Mouse (Mus musculus) embryonic facial prominence, embryonic 15.5 days (tissue): ENCODE results near the gene Stpg4. TPM values are rescaled to one million over a fixed set of nuclear protein-coding genes. Genes with fewer than 3 reads are reported as not detected.

Experiments
- ATAC-seq: fragments of 200-750 bp; cut with Nextera tagmentation; 2 replicates; pipeline ENCODE4 v1.8.0; 2017; ENCODE audit warnings: low read depth, moderate TSS enrichment; ENCODE audit not compliant: insufficient number of reproducible peaks, low FRiP score, low TSS enrichment
- H3K27ac ChIP-seq: fragments of 300-500 bp; sonication (generic); replicated peaks from 2 replicates; pipeline ENCODE4 v1.5.1; 2015; ENCODE audit warnings: mild to moderate bottlenecking, inconsistent platforms
- H3K27me3 ChIP-seq: fragments of 300-500 bp; sonication (generic); 2 replicates; pipeline ENCODE4 v1.6.1; 2015; ENCODE audit warnings: inconsistent platforms
- H3K36me3 ChIP-seq: fragments of 300-500 bp; sonication (generic); 2 replicates; pipeline ENCODE4 v1.6.1; 2015; ENCODE audit warnings: mild to moderate bottlenecking, inconsistent platforms
- H3K4me1 ChIP-seq: fragments of 300-500 bp; sonication (generic); 2 replicates; pipeline ENCODE4 v1.6.1; 2015; ENCODE audit warnings: inconsistent platforms
- H3K4me2 ChIP-seq: fragments of 300-500 bp; sonication (generic); replicated peaks from 2 replicates; pipeline ENCODE4 v1.6.1; 2015; ENCODE audit warnings: mild to moderate bottlenecking, inconsistent platforms
- H3K4me3 ChIP-seq: fragments of 300-500 bp; sonication (generic); replicated peaks from 2 replicates; pipeline ENCODE4 v1.5.1; 2015; ENCODE audit warnings: mild to moderate bottlenecking, inconsistent platforms
- H3K9ac ChIP-seq: fragments of 300-500 bp; sonication (generic); 2 replicates; pipeline ENCODE4 v1.6.1; 2015; ENCODE audit warnings: inconsistent platforms
- H3K9me3 ChIP-seq: fragments of 300-500 bp; sonication (generic); replicated peaks from 2 replicates; pipeline ENCODE4 v1.6.1; 2016; ENCODE audit warnings: inconsistent platforms
- WGBS: fragments of 180-500 bp; shearing (Covaris S2); methylation state at CpG from one replicate; pipeline ENCODE4 v1.1.7; 2015; 5-methylcytosine and 5-hydroxymethylcytosine counted together
- polyA plus RNA-seq: library from polyadenylated mRNA; unstranded; fragments of >200 nt; fragmentation: Nextera tagmentation; extraction: Ambion mirVana; gene quantifications from 2 replicates; pipeline ENCODE4 v1.2.1, GENCODE M21; 2015

Gene Stpg4
- polyA plus RNA-seq, 1 experiment from 2014 or later = not detected

GRCm38 (mm10) chr17:87349069-87349468 lies 78.5 kb downstream of the Stpg4 start:
- H3K9ac ChIP-seq = no peak overlapping the region
- H3K27me3 ChIP-seq = no peaks in the 10 kb centered on the region
- H3K4me3 ChIP-seq = no peak overlapping the region
- no peaks in the 10 kb centered on the region for H3K9me3 ChIP-seq
- 34% methylated on average over 9 of the region's 9 CpGs for WGBS
- ATAC-seq = no peak
- H3K36me3 ChIP-seq = 0 out of 2 replicates have a peak, but pooled peaks cover 4% of the 10 kb centered on the region
- H3K27ac ChIP-seq = no peak overlapping the region
- no peak overlapping the region for H3K4me2 ChIP-seq
- peaks cover 38% of the 10 kb centered on the region for H3K4me1 ChIP-seq

- Histone ChIP-seq H3K4me2 (no peak overlapping the region), H3K9ac (no peak overlapping the region), H3K4me1 (peaks cover 35% of the 10 kb centered on the region), H3K27ac (no peak overlapping the region), H3K27me3 (no peaks in the 10 kb centered on the region), H3K4me3 (no peak overlapping the region), H3K9me3 (no peaks in the 10 kb centered on the region), H3K36me3 (0 out of 2 replicates have a peak, but pooled peaks cover 4% of the 10 kb centered on the region)
- WGBS = 56% methylated on average over 9 of the region's 9 CpGs
- no peak for ATAC-seq
These were observed 79.2 kb downstream of the Stpg4 start for GRCm38 (mm10) chr17:87348353-87348752.

- 24% methylated on average over 4 of the region's 4 CpGs for WGBS
- H3K27me3 ChIP-seq = no peaks in the 10 kb centered on the region
- ATAC-seq = no peak
- H3K4me2 ChIP-seq = no peak overlapping the region
- H3K27ac ChIP-seq = no peak overlapping the region
- 0 out of 2 replicates have a peak, but pooled peaks cover 4% of the 10 kb centered on the region for H3K36me3 ChIP-seq
- no peak overlapping the region for H3K4me3 ChIP-seq
- H3K9me3 ChIP-seq = no peaks in the 10 kb centered on the region
- H3K9ac ChIP-seq = no peak overlapping the region
- H3K4me1 ChIP-seq = peaks cover 8% of the 10 kb centered on the region
These were observed 82.3 kb downstream of the Stpg4 start for GRCm38 (mm10) chr17:87345252-87345593.

- no peak for ATAC-seq
- 0 out of 2 replicates have a peak, but pooled peaks cover 4% of the 10 kb centered on the region for H3K36me3 ChIP-seq
- H3K9ac ChIP-seq = no peak overlapping the region
These were observed 82.9 kb downstream of the Stpg4 start for GRCm38 (mm10) chr17:87344441-87345251.

GRCm38 (mm10) chr17:87343060-87343703 lies 84.4 kb downstream of the Stpg4 start:
- no peak for ATAC-seq
- H3K9ac ChIP-seq = no peak overlapping the region
- no peak overlapping the region for H3K27ac ChIP-seq
- 61% methylated on average over 8 of the region's 8 CpGs for WGBS
- no peak overlapping the region for H3K4me2 ChIP-seq
- H3K9me3 ChIP-seq = no peaks in the 10 kb centered on the region
- H3K36me3 ChIP-seq = 0 out of 2 replicates have a peak, but pooled peaks cover 4% of the 10 kb centered on the region
- no peaks in the 10 kb centered on the region for H3K27me3 ChIP-seq
- H3K4me3 ChIP-seq = no peak overlapping the region
- H3K4me1 ChIP-seq = peaks cover 5% of the 10 kb centered on the region; the same call in 1 of the 2 replicates

More at GRCm38 (mm10) chr17:87344441-87345251, 82.9 kb downstream of the Stpg4 start:
- no peak overlapping the region for H3K4me2 ChIP-seq
- no peaks in the 10 kb centered on the region for H3K27me3 ChIP-seq
- 55% methylated on average over 18 of the region's 18 CpGs for whole genome bisulfite sequencing
- H3K27ac ChIP-seq = no peak overlapping the region
- H3K4me1 ChIP-seq = peaks cover 5% of the 10 kb centered on the region; the same call in 1 of the 2 replicates
- H3K4me3 ChIP-seq = no peak overlapping the region
- H3K9me3 ChIP-seq = no peaks in the 10 kb centered on the region

Other genes starting within 250 kb of the Stpg4 start
- 102 and 104 TPM in 2 replicates for gene Mcfd2, start 161.8 kb downstream of the Stpg4 start, polyA plus RNA-seq
- gene Ttc7, start 144.9 kb downstream of the Stpg4 start, polyA plus RNA-seq = 14.5 and 17.3 TPM in 2 replicates
- gene Calm2, start 19.2 kb upstream of the Stpg4 start, polyA plus RNA-seq = 878 and 898 TPM in 2 replicates
- gene Epcam, start 208.2 kb upstream of the Stpg4 start, polyA plus RNA-seq = 127 and 138 TPM in 2 replicates
- gene Msh2, start 244.6 kb upstream of the Stpg4 start, polyA plus RNA-seq = 53.0 and 57.4 TPM in 2 replicates